Mouse (Mus musculus): ENCODE data around the gene 4921524J17Rik.
A peak's percentile ranks its signal among the peaks of the same experiment; 100 is the strongest.

Gene 4921524J17Rik

GRCm38 (mm10) chr8:85444092-85444491 is 11.5 kb upstream of the 4921524J17Rik start:
- no peak for DNase-seq (ENCODE audit: low read depth, low spot score)

GRCm38 (mm10) chr8:85441564-85441963 is 8.9 kb upstream of the 4921524J17Rik start:
- DNase-seq (ENCODE audit: low read depth, low spot score), result no peak

- DNase-seq (ENCODE audit: low read depth, low spot score), result no peak
These were observed 3.1 kb upstream of the 4921524J17Rik start for GRCm38 (mm10) chr8:85435736-85436135.

- no peak for DNase-seq (ENCODE audit: low read depth, low spot score)
These were observed 2.2 kb upstream of the 4921524J17Rik start for GRCm38 (mm10) chr8:85434817-85435216.

GRCm38 (mm10) chr8:85433017-85433393 is 372 bp upstream of the 4921524J17Rik start:
- DNase-seq (ENCODE audit: low read depth, low spot score), result no peak

- DNase-seq (ENCODE audit: low read depth, low spot score), result peak; percentile 45
These were observed 1.1 kb downstream of the 4921524J17Rik start for GRCm38 (mm10) chr8:85431281-85432167.

- no peak for DNase-seq (ENCODE audit: low read depth, low spot score)
These were observed 1.8 kb downstream of the 4921524J17Rik start for GRCm38 (mm10) chr8:85430801-85431200.

GRCm38 (mm10) chr8:85429219-85429618 is 3.4 kb downstream of the 4921524J17Rik start:
- DNase-seq (ENCODE audit: low read depth, low spot score), result peak; percentile 40

- DNase-seq (ENCODE audit: low read depth, low spot score), result no peak
These were observed 5.6 kb downstream of the 4921524J17Rik start for GRCm38 (mm10) chr8:85427026-85427425.

- no peak for DNase-seq (ENCODE audit: low read depth, low spot score)
These were observed 11.3 kb downstream of the 4921524J17Rik start for GRCm38 (mm10) chr8:85421329-85421728.

- DNase-seq (ENCODE audit: low read depth, low spot score), result no peak
These were observed 24.1 kb downstream of the 4921524J17Rik start for GRCm38 (mm10) chr8:85408526-85408925.

GRCm38 (mm10) chr8:85408053-85408505 is 24.6 kb downstream of the 4921524J17Rik start:
- peak; percentile 60 for DNase-seq (ENCODE audit: low read depth, low spot score)

GRCm38 (mm10) chr8:85405961-85406360 is 26.7 kb downstream of the 4921524J17Rik start:
- no peak for DNase-seq (ENCODE audit: low read depth, low spot score)

- peak; percentile 33 for DNase-seq (ENCODE audit: low read depth, low spot score)
These were observed 27.2 kb downstream of the 4921524J17Rik start for GRCm38 (mm10) chr8:85405418-85405817.

GRCm38 (mm10) chr8:85398548-85398947 is 34.1 kb downstream of the 4921524J17Rik start:
- no peak for DNase-seq (ENCODE audit: low read depth, low spot score)

GRCm38 (mm10) chr8:85397508-85397907 is 35.1 kb downstream of the 4921524J17Rik start:
- peak; percentile 53 for DNase-seq (ENCODE audit: low read depth, low spot score)

GRCm38 (mm10) chr8:85396432-85397079 is 36.1 kb downstream of the 4921524J17Rik start:
- DNase-seq (ENCODE audit: low read depth, low spot score), result no peak

- no peak for DNase-seq (ENCODE audit: low read depth, low spot score)
These were observed 36.8 kb downstream of the 4921524J17Rik start for GRCm38 (mm10) chr8:85395681-85396431.

GRCm38 (mm10) chr8:85395017-85395416 is 37.6 kb downstream of the 4921524J17Rik start:
- no peak for DNase-seq (ENCODE audit: low read depth, low spot score)

- DNase-seq (ENCODE audit: low read depth, low spot score), result no peak
These were observed 39.4 kb downstream of the 4921524J17Rik start for GRCm38 (mm10) chr8:85393199-85393598.

- no peak for DNase-seq (ENCODE audit: low read depth, low spot score)
These were observed 41.2 kb downstream of the 4921524J17Rik start for GRCm38 (mm10) chr8:85391438-85391837.

- peak; percentile 56 for DNase-seq (ENCODE audit: low read depth, low spot score)
These were observed 46.4 kb downstream of the 4921524J17Rik start, which contains the start of gene Mylk3 for GRCm38 (mm10) chr8:85386205-85386604. Mylk3 (minus strand) TSS chr8:85386345.

Measured in brain, adult 2 months (tissue).